Mouse (Mus musculus): ENCODE results near the gene Prr7.

DNA sequence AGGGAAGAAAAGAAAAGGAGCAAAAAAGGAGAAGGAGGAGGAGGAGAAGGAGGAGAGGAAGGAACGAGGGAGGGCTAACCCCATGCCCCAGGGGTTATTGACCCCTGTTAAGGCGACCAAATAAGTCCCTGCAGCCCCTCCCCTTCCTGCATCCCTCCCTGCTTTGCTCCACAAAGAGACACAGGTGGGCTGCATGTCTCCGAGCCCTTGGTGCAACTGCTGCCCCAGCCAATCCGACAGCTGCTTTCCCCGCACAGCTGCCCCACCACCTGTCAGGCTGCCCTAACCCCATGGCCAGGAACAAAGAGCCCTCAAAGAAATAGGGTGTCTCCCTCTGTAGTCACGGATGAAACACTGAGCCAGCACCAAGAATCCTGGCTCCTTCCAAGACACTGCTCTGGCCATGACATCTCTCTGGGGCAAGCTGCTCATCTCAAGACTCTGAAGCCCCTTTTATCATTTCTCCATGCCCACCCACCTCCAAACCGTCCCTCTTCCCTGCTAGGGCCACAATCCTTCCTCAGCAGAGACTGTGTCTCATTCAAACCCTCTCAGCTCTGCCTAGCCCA lies 20.5 kb downstream of the Prr7 start:
- TF ChIP-seq CTCF (IDR thresholded peaks at IDR 0.05; ENCODE audit: low read depth) = no peak
- TF ChIP-seq EP300 (IDR thresholded peaks at IDR 0.05; ENCODE audit: low read depth) = no peak
